Mouse (Mus musculus) neural tube, embryonic 10.5 days (tissue): ENCODE measurements around the gene Lyl1.

Experiments used
- DNase-seq: peaks from one replicate; pipeline ENCODE4 v3.0.0-alpha.2; 2017; ENCODE audit warnings: low spot score; ENCODE audit errors: extremely low spot score

Lyl1 gene

DNA sequence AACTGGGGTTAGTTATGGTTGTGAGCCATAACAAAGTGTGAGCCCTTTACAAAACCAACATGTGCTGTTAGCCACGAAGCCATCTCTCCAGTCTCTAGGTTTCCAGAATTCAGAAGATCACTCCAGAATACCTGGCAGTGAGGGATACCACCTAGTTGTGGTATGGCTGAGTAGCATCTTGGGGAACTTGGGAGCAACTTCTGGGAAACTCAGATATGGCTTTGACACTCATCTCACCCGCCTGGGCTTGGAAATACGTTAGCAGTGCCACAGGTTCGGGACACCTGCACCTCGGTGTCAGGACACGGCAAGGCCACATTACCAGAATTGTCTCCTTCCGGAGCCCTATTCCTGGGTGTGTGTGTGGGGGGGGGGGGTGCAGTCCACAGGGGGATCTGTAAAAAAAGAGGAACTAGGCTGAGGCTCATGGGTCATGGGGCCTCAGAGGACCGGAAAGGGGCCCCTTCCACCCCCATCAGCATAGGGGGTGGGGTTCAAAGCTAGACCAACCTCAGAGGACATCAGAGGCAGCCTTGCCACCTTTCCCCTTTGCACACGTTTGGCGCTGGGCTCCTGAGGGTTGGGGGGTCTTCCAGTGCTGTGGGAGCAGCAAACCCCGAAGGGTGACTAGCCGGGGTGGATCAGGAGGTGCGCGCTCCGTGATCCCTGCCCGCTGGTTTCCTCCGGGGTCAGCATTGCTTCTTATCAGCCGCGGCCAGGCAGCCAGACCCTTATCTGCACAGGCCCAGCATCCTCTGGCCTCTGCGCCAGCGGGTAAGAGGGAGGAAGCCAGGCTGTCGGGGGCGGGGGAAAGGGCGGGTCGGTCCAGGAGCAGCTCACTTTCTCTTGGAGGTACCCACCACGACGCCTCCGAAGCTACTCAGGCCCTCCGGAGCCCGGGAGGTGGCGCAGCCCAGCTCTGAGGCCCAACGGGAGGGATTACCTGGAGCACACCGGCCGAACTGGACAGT, at the start of gene Lyl1:
TSS of gene Lyl1 (plus strand) at position 517 of the 971 bp plus-strand sequence.
- peak; percentile 54 for DNase-seq

- DNase-seq: no peak
Observed at GRCm38 (mm10) chr8:84653092-84653631, 48.1 kb upstream of the Lyl1 start.

- DNase-seq: no peak
Observed at GRCm38 (mm10) chr8:84654597-84654996, 46.7 kb upstream of the Lyl1 start.

- peak; percentile 83 for DNase-seq
Observed at GRCm38 (mm10) chr8:84655336-84656190, 45.7 kb upstream of the Lyl1 start.

- peak; percentile 93 for DNase-seq
Observed at GRCm38 (mm10) chr8:84656191-84656525, 45.1 kb upstream of the Lyl1 start.

- peak; percentile 70 for DNase-seq
Observed at GRCm38 (mm10) chr8:84656641-84657126, 44.6 kb upstream of the Lyl1 start.

- no peak for DNase-seq
Observed at GRCm38 (mm10) chr8:84657203-84657602, 44.1 kb upstream of the Lyl1 start.

- DNase-seq: no peak
Observed at GRCm38 (mm10) chr8:84657680-84658079, 43.6 kb upstream of the Lyl1 start.

DNA sequence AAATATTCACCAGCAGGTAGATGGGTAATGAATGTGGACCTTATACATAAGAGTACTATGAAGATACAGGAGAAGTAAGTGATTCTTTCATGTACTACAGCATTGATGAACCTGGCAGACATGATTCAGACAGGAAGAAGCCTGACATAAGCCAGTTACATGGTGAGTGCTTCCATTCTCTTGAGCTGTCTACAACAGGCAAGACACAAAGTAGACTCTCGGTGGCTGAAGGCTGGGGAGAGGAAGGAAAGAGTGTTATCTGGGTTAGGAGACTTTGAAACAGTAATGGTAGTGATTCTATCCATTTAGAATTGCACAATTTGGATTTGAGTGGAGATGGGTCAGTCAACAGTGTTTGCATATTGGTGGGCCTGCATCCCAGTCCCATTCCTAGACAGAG, 42.3 kb upstream of the Lyl1 start:
- DNase-seq: no peak

DNA sequence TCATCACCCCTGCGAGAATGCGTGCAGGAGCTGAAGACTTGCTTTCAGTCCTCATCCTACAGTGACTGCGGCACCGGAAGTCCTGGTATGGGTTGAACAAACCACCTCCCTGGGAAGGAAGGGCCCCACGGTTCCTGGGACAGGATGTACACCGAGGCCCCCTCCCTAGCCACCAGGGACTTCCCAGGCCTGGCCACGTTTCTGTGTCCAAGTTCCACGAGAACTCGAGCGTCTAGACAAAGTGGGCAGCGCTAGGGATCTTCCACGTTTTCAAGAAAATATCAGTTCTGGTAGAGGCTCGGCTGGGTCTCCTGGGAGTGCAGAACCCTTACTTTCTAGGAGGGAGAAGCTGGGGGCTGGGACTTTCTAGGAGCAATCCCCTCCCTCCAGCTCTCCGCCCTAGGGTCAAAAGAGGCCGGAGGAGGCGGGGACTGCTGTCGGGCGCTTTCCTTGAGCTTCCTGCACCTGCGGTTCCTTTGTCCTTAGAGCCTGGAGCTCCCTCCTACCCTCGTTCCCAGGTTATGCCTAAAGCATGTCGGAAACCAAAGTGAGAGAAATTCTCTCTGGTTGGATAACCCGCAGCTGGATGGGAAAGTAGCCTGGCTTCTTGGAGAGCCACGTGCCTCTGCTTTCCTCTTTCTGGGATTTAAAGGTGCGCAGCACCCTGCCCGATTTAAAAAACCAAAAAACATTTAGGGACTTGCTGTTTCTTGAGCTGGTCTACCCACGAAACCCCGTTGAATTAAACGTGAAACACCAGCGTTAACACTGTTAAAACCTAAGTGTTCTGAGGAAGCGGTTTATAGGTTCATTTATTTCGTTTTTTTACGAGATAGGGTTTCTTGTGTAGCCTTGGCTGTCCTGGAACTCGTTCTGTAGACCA, 41.1 kb upstream of the Lyl1 start:
- peak; percentile 81 for DNase-seq

- peak; percentile 73 for DNase-seq
Observed at GRCm38 (mm10) chr8:84660819-84661457, 40.3 kb upstream of the Lyl1 start.

- DNase-seq: peak; percentile 75
Observed at GRCm38 (mm10) chr8:84661458-84661871, 39.8 kb upstream of the Lyl1 start.

GRCm38 (mm10) chr8:84661961-84662571, 39.2 kb upstream of the Lyl1 start:
- no peak for DNase-seq

GRCm38 (mm10) chr8:84662581-84663065, 38.6 kb upstream of the Lyl1 start, which contains the start of gene Ier2:
Gene Ier2, minus strand, starts transcription at chr8:84662852.
- DNase-seq: peak; percentile 96

DNA sequence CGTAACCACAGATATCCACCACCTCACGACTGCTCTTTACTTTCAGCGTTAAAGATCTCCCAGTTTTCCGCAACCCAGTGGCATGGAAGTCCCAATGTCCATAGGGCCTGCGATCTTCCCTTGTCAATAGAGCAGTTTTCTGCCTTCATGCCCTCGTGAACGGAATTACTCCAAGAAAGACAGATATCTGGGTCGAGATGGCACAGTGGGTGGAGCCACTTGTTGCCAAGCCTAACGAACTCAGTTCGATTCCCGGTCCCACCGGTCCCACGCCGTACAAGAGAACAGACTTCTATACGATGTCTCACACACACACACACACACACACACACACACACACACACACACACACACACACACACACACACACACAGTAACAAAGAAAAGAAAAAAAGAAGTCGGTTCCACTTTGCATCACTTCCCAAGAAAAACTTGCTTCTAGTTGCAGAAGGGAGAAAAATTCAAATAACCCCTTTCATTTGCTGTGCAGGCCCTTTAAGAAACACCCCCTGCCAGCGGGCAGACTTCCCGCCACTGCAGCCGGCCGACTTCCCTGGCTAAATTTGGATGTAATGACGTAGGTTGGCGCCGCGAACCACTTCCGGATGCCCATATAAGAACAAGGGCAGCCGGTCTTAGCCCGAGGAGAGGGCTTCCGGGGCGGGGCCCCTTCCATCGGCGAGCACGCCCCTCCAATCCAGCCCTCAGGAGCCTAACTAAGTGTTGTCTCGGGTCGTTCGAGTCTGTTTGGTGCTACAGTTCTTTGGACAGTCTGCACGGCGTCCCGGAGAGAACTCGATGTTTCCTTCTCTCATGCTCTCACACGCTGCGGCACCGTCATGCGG, 37.6 kb upstream of the Lyl1 start:
- DNase-seq: peak; percentile 94

DNA sequence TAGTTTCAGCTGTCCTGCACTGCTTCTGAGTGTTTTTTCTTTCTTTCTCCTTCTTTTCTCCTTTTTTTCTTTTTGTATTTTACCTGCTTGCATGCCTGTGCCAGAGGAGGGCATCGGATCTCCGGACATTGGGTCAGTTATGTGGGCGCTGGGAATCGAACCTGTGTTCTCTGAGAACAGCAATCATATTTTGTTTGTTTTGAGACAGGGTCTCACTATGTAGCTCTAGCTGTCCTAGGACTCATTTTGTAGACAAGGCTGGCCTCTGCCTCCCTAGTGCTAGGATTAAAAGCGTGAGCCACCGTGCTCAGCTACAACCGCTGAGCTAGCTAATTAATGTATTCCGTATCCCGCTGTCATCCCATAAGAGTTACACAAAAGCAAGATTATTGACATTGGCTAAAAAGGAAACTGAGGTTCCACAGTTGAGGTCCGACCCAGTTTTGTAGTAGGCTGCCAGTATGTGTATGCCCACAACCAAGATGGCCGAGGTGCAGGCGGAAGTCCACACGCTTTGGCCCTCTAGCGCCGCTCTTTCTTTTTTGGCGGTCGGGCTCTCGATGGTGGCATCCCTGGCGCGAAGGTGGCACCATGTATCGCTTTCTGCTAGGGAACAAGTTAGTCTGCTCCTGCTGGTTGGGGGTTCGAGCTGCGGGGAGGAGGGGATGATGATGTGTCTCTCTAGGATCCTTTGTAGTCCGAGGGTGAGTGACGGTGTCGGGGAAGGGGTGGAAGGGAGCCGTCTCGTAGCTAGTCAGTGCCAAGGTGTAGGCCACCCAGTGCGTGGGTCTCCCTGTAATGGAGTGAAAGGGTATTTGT, 36.5 kb upstream of the Lyl1 start:
- peak; percentile 85 for DNase-seq

- no peak for DNase-seq
Observed at GRCm38 (mm10) chr8:84665385-84665893, 35.8 kb upstream of the Lyl1 start.
